Mouse (Mus musculus): ENCODE results near the gene Slc39a11.
A peak's percentile ranks its signal among the peaks of the same experiment; 100 is the strongest.

Slc39a11 gene

GRCm38 (mm10) chr11:113649353-113650210 lies at the start of gene Slc39a11:
Slc39a11 (minus strand) TSS chr11:113650079.
- peak; percentile 41 to 71 for DNase-seq (ENCODE audit: low spot score in 2 of 2)

GRCm38 (mm10) chr11:113699643-113700042 lies 49.8 kb upstream of the Slc39a11 start:
- no peak for DNase-seq (ENCODE audit: low spot score in 2 of 2)

- no peak for DNase-seq (ENCODE audit: low spot score in 2 of 2)
Measured at GRCm38 (mm10) chr11:113698013-113698545, 48.2 kb upstream of the Slc39a11 start.

- no peak for DNase-seq (ENCODE audit: low spot score in 2 of 2)
Measured at GRCm38 (mm10) chr11:113697571-113697970, 47.7 kb upstream of the Slc39a11 start.

GRCm38 (mm10) chr11:113691851-113692250 lies 42.0 kb upstream of the Slc39a11 start:
- no peak for DNase-seq (ENCODE audit: low spot score in 2 of 2)

- DNase-seq (ENCODE audit: low spot score in 2 of 2), result no peak
Measured at GRCm38 (mm10) chr11:113691318-113691717, 41.4 kb upstream of the Slc39a11 start.

GRCm38 (mm10) chr11:113690506-113690905 lies 40.6 kb upstream of the Slc39a11 start:
- no peak for DNase-seq (ENCODE audit: low spot score in 2 of 2)

- DNase-seq (ENCODE audit: low spot score in 2 of 2), result no peak
Measured at GRCm38 (mm10) chr11:113687031-113687430, 37.2 kb upstream of the Slc39a11 start.

GRCm38 (mm10) chr11:113684707-113685426 lies 35.0 kb upstream of the Slc39a11 start:
- DNase-seq (ENCODE audit: low spot score in 2 of 2), result no peak

GRCm38 (mm10) chr11:113683957-113684706 lies 34.3 kb upstream of the Slc39a11 start, which contains the start of the genes Fam104a and D11Wsu47e:
Fam104a (minus strand) TSS chr11:113684155.
D11Wsu47e (plus strand) TSS chr11:113684412.
- peak; percentile 92 to 96 for DNase-seq (ENCODE audit: low spot score in 2 of 2)

- DNase-seq (ENCODE audit: low spot score in 2 of 2), result peak in 1 of 2 experiments; percentile 44
Measured at GRCm38 (mm10) chr11:113683627-113683956, 33.7 kb upstream of the Slc39a11 start.

- DNase-seq (ENCODE audit: low spot score in 2 of 2), result peak in 1 of 2 experiments; percentile 17
Measured at GRCm38 (mm10) chr11:113682897-113683626, 33.2 kb upstream of the Slc39a11 start.

GRCm38 (mm10) chr11:113681979-113682378 lies 32.1 kb upstream of the Slc39a11 start:
- no peak for DNase-seq (ENCODE audit: low spot score in 2 of 2)

GRCm38 (mm10) chr11:113680954-113681353 lies 31.1 kb upstream of the Slc39a11 start:
- DNase-seq (ENCODE audit: low spot score in 2 of 2), result no peak

GRCm38 (mm10) chr11:113678373-113678772 lies 28.5 kb upstream of the Slc39a11 start:
- DNase-seq (ENCODE audit: low spot score in 2 of 2), result no peak

GRCm38 (mm10) chr11:113677378-113677777 lies 27.5 kb upstream of the Slc39a11 start:
- DNase-seq (ENCODE audit: low spot score in 2 of 2), result no peak

GRCm38 (mm10) chr11:113676847-113677246 lies 27.0 kb upstream of the Slc39a11 start:
- DNase-seq (ENCODE audit: low spot score in 2 of 2), result no peak

GRCm38 (mm10) chr11:113674595-113674994 lies 24.7 kb upstream of the Slc39a11 start:
- DNase-seq (ENCODE audit: low spot score in 2 of 2), result no peak

- DNase-seq (ENCODE audit: low spot score in 2 of 2), result no peak
Measured at GRCm38 (mm10) chr11:113673614-113674013, 23.7 kb upstream of the Slc39a11 start.

GRCm38 (mm10) chr11:113669711-113670110 lies 19.8 kb upstream of the Slc39a11 start:
- DNase-seq (ENCODE audit: low spot score in 2 of 2), result no peak

- DNase-seq (ENCODE audit: low spot score in 2 of 2), result no peak
Measured at GRCm38 (mm10) chr11:113668857-113669256, 19.0 kb upstream of the Slc39a11 start.

All from urinary bladder, adult 18-20 months (tissue).